31 mouse cellular contexts compared by ENCODE assay signal in the genomic region with DNA sequence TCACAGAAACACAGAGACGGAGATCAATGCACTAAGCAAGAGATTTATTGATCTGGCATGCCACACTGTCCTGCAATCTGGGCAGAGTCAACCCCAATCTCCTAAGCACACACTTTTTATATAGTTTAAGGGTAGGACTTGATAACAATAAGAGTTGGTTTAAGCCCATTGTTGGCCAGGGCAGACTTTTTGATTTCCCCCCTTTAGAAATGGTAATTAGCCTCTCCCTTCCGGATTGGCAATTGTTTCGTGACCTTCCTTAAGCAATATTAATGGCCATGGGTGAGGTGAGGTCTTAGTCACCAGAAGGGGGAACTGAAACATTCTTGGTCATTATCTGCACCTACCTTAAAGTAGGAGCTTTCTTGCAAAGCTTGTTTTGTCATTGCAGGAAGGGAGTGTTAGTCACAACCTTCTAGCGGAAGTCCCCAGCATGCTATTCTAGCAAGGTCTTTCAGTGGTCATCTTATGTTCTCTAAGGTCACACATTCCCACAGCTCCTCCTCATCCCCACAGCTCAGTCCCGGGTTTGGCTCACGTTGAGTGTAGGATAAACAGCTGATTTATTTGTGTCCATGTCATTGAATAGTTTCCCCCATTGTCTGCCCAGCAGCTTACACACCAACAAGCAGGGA. TPM values are rescaled to one million over a fixed set of nuclear protein-coding genes. Genes with fewer than 3 reads are reported as not detected.
DNase-seq lines count a peak whose midpoint lies in the region; ATAC-seq and TF ChIP-seq lines count a peak whose summit lies in the region.
"Had no signal": no experiment of that assay in that cellular context is flagged by ENCODE, and none has a peak within 500 bp of the region (broad histone marks: within the 10 kb centered on the region; RNA-seq: fewer than 3 reads in every experiment).

No protein-coding gene starts in this region.

- no peak for TF ChIP-seq POLR2A in bone marrow, adult 2 months (IDR thresholded peaks at IDR 0.05; ENCODE audit: borderline replicate concordance, control insufficient read depth, low read depth, low read length)

- WGBS in lung, postnatal 0 days: 72% methylated on average over 6 of the region's 6 CpGs
- WGBS in bone marrow, adult 2 months: 61% methylated on average over 6 of the region's 6 CpGs

- ATAC-seq in lung, postnatal 0 days: peak; percentile 26; the same call in 1 of the 2 replicates
- no peak for ATAC-seq in megakaryocyte-erythroid progenitor cell, adult 5-6 weeks (replicated peaks; ENCODE audit: low FRiP score, low TSS enrichment, poor library complexity, severe bottlenecking)
- ATAC-seq: CD4-positive, CD25-positive, alpha-beta regulatory T cell, adult 4 months; forebrain, embryonic 16.5 days; intestine, embryonic 16.5 days had no signal

- H3K4me2 ChIP-seq in lung, postnatal 0 days (replicated peaks; ENCODE audit: low read depth, low read length): no peak overlapping the region
- H3K4me2 ChIP-seq: hindbrain, embryonic 12.5 days; lung, embryonic 14.5 days; neural tube, embryonic 15.5 days; stomach, embryonic 15.5 days had no signal

- DNase-seq in lung, postnatal 0 days (ENCODE audit: low spot score): peak; percentile 25
- DNase-seq in lung, postnatal 25 days (ENCODE audit: low spot score): no peak
- DNase-seq in ES-CJ7 (ENCODE audit: low read depth, low spot score): peak; percentile 95
- DNase-seq in splenic B cell, adult 2 months (ENCODE audit: low read depth, low spot score): peak; percentile 14
- DNase-seq in cerebellum, postnatal 36 days: no peak
- no peak for DNase-seq in left cerebral cortex, adult 18-20 months (ENCODE audit: low spot score in 2 of 2)
- DNase-seq: adrenal gland, adult 8-10 months; cerebellum, adult 11-12 months; cerebellum, adult 9-11 months; gastrocnemius, postnatal 10 days; heart, postnatal 36 days; kidney, adult 8-10 months; kidney, postnatal 10 days; layer of hippocampus, adult 9-11 months; liver; lung, embryonic 14.5 days; lung, postnatal 4 days; midbrain, embryonic 14.5 days; right cerebral cortex, adult 18-20 months; right cerebral cortex, postnatal 4 days had no signal

- no peak overlapping the region for H3K27ac ChIP-seq in lung, postnatal 0 days (ENCODE audit: low read length)
- H3K27ac ChIP-seq in bone marrow, adult 2 months (ENCODE audit: control insufficient read depth, insufficient read depth, low read depth, low read length, poor library complexity): peak overlapping the region; percentile 29; the same call in 1 of the 2 replicates
- H3K27ac ChIP-seq: heart, embryonic 10.5 days; hindbrain, embryonic 12.5 days; liver, embryonic 14.5 days; neural tube, embryonic 15.5 days; stomach, embryonic 15.5 days had no signal

- H3K9me3 ChIP-seq in lung, postnatal 0 days (ENCODE audit: low read length): peaks cover 11% of the 10 kb centered on the region; the same call in 1 of the 2 replicates
- H3K9me3 ChIP-seq: neural tube, embryonic 15.5 days; stomach, embryonic 15.5 days had no signal

- H3K36me3 ChIP-seq in lung, postnatal 0 days (ENCODE audit: insufficient read depth, low read length): no peaks in the 10 kb centered on the region
- no peaks in the 10 kb centered on the region for H3K36me3 ChIP-seq in splenic B cell, adult 2 months (ENCODE audit: control insufficient read depth, insufficient read depth, low read length, poor library complexity, severe bottlenecking)
- H3K36me3 ChIP-seq: heart, embryonic 10.5 days; hindbrain, embryonic 12.5 days; neural tube, embryonic 15.5 days; stomach, embryonic 15.5 days had no signal

- no peak for TF ChIP-seq EP300 in lung, postnatal 0 days (IDR thresholded peaks at IDR 0.05)

- H3K4me1 ChIP-seq in lung, postnatal 0 days (ENCODE audit: insufficient read depth, low read depth, low read length): no peaks in the 10 kb centered on the region
- no peaks in the 10 kb centered on the region; the same call in 1 of the 2 replicates for H3K4me1 ChIP-seq in bone marrow, adult 2 months (ENCODE audit: control insufficient read depth, insufficient read depth, low read length)
- H3K4me1 ChIP-seq: heart, embryonic 10.5 days; stomach, embryonic 15.5 days had no signal

- no peak for TF ChIP-seq CTCF in lung, postnatal 0 days (IDR thresholded peaks at IDR 0.05)
- no peak for TF ChIP-seq CTCF in bone marrow, adult 2 months (IDR thresholded peaks at IDR 0.05; ENCODE audit: control insufficient read depth, insufficient read depth, low read length)

- H3K4me3 ChIP-seq in lung, postnatal 0 days (ENCODE audit: low read depth, low read length): no peak overlapping the region
- no peak overlapping the region for H3K4me3 ChIP-seq in bone marrow, adult 2 months (replicated peaks; ENCODE audit: control insufficient read depth, low read depth, low read length)
- H3K4me3 ChIP-seq: erythroblast, embryonic 14.5 days; heart, embryonic 10.5 days; hindbrain, embryonic 12.5 days; neural tube, embryonic 15.5 days; stomach, embryonic 15.5 days had no signal

- H3K27me3 ChIP-seq in lung, postnatal 0 days (replicated peaks; ENCODE audit: insufficient read depth, low read length): no peaks in the 10 kb centered on the region
- H3K27me3 ChIP-seq in splenic B cell, adult 2 months (ENCODE audit: control insufficient read depth, insufficient read depth, low read length, poor library complexity, severe bottlenecking): no peaks in the 10 kb centered on the region
- H3K27me3 ChIP-seq: hindbrain, embryonic 12.5 days; neural tube, embryonic 15.5 days; stomach, embryonic 15.5 days had no signal

- no peak overlapping the region for H3K9ac ChIP-seq in lung, postnatal 0 days (replicated peaks; ENCODE audit: low read depth)
- H3K9ac ChIP-seq: hindbrain, embryonic 12.5 days; liver, embryonic 14.5 days; lung, embryonic 14.5 days; neural tube, embryonic 15.5 days; stomach, embryonic 15.5 days had no signal

RNA-seq across cellular contexts. Expression of a gene that starts 29.9 kb away (rescaled TPM):
- 3.6 and 3.7 TPM in 2 replicates for polyA plus RNA-seq in lung, postnatal 0 days (2015; fragmentation: Nextera tagmentation; extraction: Ambion mirVana)
- 0.36 and 0.42 TPM in 2 replicates for polyA plus RNA-seq in bone marrow, adult 2 months (2011; ENCODE audit: insufficient read depth, insufficient read length, low replicate concordance, missing spikeins)
- 1 to 10 TPM; 4.5 to 4.8 TPM for total RNA-seq in left cerebral cortex, adult 18-20 months (2021)
- total RNA-seq in megakaryocyte-erythroid progenitor cell, adult 5-6 weeks (2014; fragmentation: Nextera tagmentation): 0.45 and 1.2 TPM in 2 replicates
- total RNA-seq in megakaryocyte-erythroid progenitor cell, adult 5-6 weeks (2017): 1.3 TPM in 1 of 2 replicates, not detected in the other
- polyA plus RNA-seq: erythroblast, embryonic 14.5 days had no signal

RNA-seq across cellular contexts. Expression of a gene that starts 30.3 kb away (rescaled TPM):
- 31.2 and 34.0 TPM in 2 replicates for polyA plus RNA-seq in lung, postnatal 0 days (2015; fragmentation: Nextera tagmentation; extraction: Ambion mirVana)
- 7.6 and 11.5 TPM in 2 replicates for polyA plus RNA-seq in bone marrow, adult 2 months (2011; ENCODE audit: insufficient read depth, insufficient read length, low replicate concordance, missing spikeins)
- total RNA-seq in left cerebral cortex, adult 18-20 months (2021): 10 to 100 TPM; 22.9 to 23.1 TPM
- total RNA-seq in megakaryocyte-erythroid progenitor cell, adult 5-6 weeks (2014; fragmentation: Nextera tagmentation): 28.5 and 30.9 TPM in 2 replicates
- total RNA-seq in megakaryocyte-erythroid progenitor cell, adult 5-6 weeks (2017): 18.2 and 66.2 TPM in 2 replicates

Comparison
In these comparisons a context has a peak if more than half of its experiments do, and no peak if none do; other contexts are left out.
1. DNase-seq: peak in lung, postnatal 0 days (single experiment), ES-CJ7 (single experiment) and splenic B cell, adult 2 months (single experiment); none in lung, postnatal 25 days (single experiment), cerebellum, postnatal 36 days (0 of 2) and left cerebral cortex, adult 18-20 months (0 of 2).